Mouse (Mus musculus): ENCODE results near the gene Ucp3. TPM values are rescaled to one million over a fixed set of nuclear protein-coding genes. Genes with fewer than 3 reads are reported as not detected.
A peak's percentile ranks its signal among the peaks of the same experiment; 100 is the strongest.

Ucp3 gene
- polyA plus RNA-seq (2014; fragmentation: Nextera tagmentation; extraction: Ambion mirVana): not detected in 2 replicates

DNA sequence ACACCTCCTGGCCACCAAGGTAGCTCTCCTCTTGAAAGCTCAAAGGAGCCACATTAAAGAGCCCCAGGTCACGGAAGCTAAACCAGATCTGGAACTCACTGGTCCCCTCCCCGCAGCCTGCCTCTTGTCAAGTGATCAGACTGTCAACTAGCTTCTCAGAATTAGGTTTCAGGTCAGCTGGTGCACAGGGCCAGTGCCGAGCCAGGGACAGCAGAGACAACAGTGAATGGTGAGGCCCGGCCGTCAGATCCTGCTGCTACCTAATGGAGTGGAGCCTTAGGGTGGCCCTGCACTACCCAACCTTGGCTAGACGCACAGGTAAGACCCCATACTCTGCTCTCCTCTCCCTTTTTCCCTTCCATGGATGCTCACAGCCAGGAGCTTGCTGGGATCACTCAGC, at the start of gene Ucp3:
Ucp3 (plus strand) TSS at position 214 of the 400 bp plus-strand sequence.
- Histone ChIP-seq H3K27me3 (ENCODE audit: control insufficient read depth, insufficient read depth, low read length) (no peaks in the 10 kb centered on the region), H3K4me2 (ENCODE audit: low read length) (no peak within 1 kb of the TSS), H3K9me3 (ENCODE audit: control insufficient read depth, low read length) (no peaks in the 10 kb centered on the region), H3K27ac (replicated peaks; ENCODE audit: low read depth, low read length) (no peak within 1 kb of the TSS), H3K36me3 (ENCODE audit: control insufficient read depth, insufficient read depth, low read length) (peaks cover 19% of the 10 kb centered on the region), H3K4me1 (ENCODE audit: control insufficient read depth, insufficient read depth, low read length) (no peaks in the 10 kb centered on the region), H3K9ac (replicated peaks; ENCODE audit: low read length) (no peak within 1 kb of the TSS), H3K4me3 (replicated peaks; ENCODE audit: low read depth, low read length) (no peak within 1 kb of the TSS)
- DNase-seq (no peak), ATAC-seq (ENCODE audit: low FRiP score, low TSS enrichment) (no peak)
- 90% methylated on average over 6 of the region's 6 CpGs for WGBS

DNA sequence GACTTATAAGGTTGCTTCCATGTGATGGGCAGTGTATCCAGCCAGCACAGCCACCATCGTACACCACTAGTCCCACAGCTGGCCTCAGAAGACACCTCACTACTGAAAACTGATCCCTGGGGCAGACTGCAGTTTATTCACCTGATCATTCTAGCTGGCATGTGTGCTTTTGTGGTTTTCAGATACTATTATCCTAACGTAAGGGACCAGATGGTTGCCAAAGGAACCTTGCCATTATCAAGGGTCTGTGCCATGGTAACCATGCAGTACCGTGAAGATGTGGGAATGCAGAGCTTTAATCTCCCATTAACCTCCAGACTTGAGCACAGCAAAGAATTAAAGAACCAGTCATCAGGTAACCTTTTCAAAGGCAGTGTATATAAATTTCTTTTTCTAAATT, 47.0 kb upstream of the Ucp3 start:
- Histone ChIP-seq H3K27me3 (ENCODE audit: control insufficient read depth, insufficient read depth, low read length) (no peaks in the 10 kb centered on the region), H3K36me3 (ENCODE audit: control insufficient read depth, insufficient read depth, low read length) (peaks cover 87% of the 10 kb centered on the region), H3K4me2 (ENCODE audit: low read length) (no peak overlapping the region), H3K4me3 (replicated peaks; ENCODE audit: low read depth, low read length) (no peak overlapping the region), H3K9ac (replicated peaks; ENCODE audit: low read length) (no peak overlapping the region), H3K9me3 (ENCODE audit: control insufficient read depth, low read length) (no peaks in the 10 kb centered on the region), H3K27ac (replicated peaks; ENCODE audit: low read depth, low read length) (no peak overlapping the region), H3K4me1 (ENCODE audit: control insufficient read depth, insufficient read depth, low read length) (no peaks in the 10 kb centered on the region)
- 68% methylated on average over 3 of the region's 3 CpGs for WGBS
- ATAC-seq (ENCODE audit: low FRiP score, low TSS enrichment) (no peak), DNase-seq (no peak)

DNA sequence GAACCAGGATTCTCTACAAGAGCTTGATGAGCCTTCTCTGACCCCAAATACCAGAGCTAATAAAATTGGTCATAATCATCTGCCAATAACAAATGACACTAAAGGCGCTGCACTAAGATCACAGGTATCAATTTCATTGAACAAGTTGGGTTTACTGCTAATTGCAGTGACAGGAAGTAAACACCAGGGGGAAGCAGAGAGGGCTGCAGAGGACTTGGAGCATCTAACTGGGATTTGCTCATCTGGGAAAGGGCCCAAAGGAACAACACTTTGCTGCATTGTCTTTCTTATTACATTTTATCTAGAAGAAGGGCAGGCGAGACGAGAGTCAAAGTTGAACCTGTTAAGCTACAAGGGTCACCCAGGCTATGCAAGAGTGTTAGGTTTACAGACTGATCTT, 43.7 kb upstream of the Ucp3 start:
- Histone ChIP-seq H3K27ac (replicated peaks; ENCODE audit: low read depth, low read length) (no peak overlapping the region), H3K27me3 (ENCODE audit: control insufficient read depth, insufficient read depth, low read length) (no peaks in the 10 kb centered on the region), H3K36me3 (ENCODE audit: control insufficient read depth, insufficient read depth, low read length) (peaks cover 92% of the 10 kb centered on the region), H3K4me3 (replicated peaks; ENCODE audit: low read depth, low read length) (no peak overlapping the region), H3K4me2 (ENCODE audit: low read length) (no peak overlapping the region), H3K4me1 (ENCODE audit: control insufficient read depth, insufficient read depth, low read length) (no peaks in the 10 kb centered on the region), H3K9me3 (ENCODE audit: control insufficient read depth, low read length) (no peaks in the 10 kb centered on the region), H3K9ac (replicated peaks; ENCODE audit: low read length) (no peak overlapping the region)
- 70% methylated on average over 3 of the region's 3 CpGs for WGBS
- DNase-seq (peak; percentile 73), ATAC-seq (ENCODE audit: low FRiP score, low TSS enrichment) (no peak)

DNA sequence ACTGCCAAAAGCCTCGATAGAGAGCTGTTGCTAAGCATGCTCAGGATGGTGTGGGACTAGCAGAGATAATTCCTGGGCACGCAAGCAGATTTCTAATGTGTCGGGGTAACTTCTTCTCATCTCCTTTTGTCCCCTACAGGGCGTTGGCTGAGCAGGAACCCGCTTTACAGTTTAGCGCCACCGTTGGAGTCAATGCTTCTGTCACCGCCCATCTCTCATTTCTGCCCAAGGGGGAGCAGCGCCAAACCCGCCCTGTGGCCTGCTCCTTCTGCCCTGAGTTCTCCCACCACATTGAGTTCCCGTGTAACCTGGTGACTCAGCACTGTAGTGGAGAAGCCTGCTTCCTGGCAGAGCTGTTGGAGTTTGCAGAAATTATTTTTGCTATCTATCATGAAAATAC, 42.9 kb upstream of the Ucp3 start:
- Histone ChIP-seq H3K4me1 (ENCODE audit: control insufficient read depth, insufficient read depth, low read length) (no peaks in the 10 kb centered on the region), H3K9me3 (ENCODE audit: control insufficient read depth, low read length) (no peaks in the 10 kb centered on the region), H3K27ac (replicated peaks; ENCODE audit: low read depth, low read length) (no peak overlapping the region), H3K36me3 (ENCODE audit: control insufficient read depth, insufficient read depth, low read length) (peaks cover 86% of the 10 kb centered on the region), H3K4me2 (ENCODE audit: low read length) (no peak overlapping the region), H3K4me3 (replicated peaks; ENCODE audit: low read depth, low read length) (no peak overlapping the region), H3K27me3 (ENCODE audit: control insufficient read depth, insufficient read depth, low read length) (no peaks in the 10 kb centered on the region), H3K9ac (replicated peaks; ENCODE audit: low read length) (no peak overlapping the region)
- no peak for DNase-seq
- no peak for ATAC-seq (ENCODE audit: low FRiP score, low TSS enrichment)
- 93% methylated on average over 11 of the region's 11 CpGs for WGBS

DNA sequence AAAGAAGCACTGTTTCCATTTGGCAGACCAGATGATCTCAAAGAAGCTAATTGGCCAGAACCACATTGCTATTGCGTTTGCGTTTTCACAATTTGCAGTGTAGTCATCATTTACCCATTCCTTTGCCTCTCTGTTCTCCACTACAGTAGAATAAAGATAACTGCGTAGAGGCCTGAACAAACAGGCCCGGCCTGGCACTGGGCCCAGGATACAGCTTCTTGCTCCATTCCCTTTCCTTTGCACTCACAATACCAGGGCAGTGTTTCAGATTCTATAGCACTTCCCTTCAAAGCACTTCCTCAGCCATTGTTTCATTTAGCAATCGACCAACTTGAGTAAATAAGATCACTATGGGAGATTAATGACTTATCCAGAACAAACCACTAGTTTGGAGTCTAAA, 41.7 kb upstream of the Ucp3 start:
- peaks cover 80% of the 10 kb centered on the region for H3K36me3 ChIP-seq (ENCODE audit: control insufficient read depth, insufficient read depth, low read length)
- no peak overlapping the region for H3K4me2 ChIP-seq (ENCODE audit: low read length)
- no peaks in the 10 kb centered on the region for H3K4me1 ChIP-seq (ENCODE audit: control insufficient read depth, insufficient read depth, low read length)
- 89% methylated on average over 5 of the region's 5 CpGs for WGBS
- H3K27me3 ChIP-seq (ENCODE audit: control insufficient read depth, insufficient read depth, low read length): no peaks in the 10 kb centered on the region
- ATAC-seq (ENCODE audit: low FRiP score, low TSS enrichment): no peak
- H3K9ac ChIP-seq (replicated peaks; ENCODE audit: low read length): no peak overlapping the region
- peak; percentile 13 for DNase-seq
- no peak overlapping the region for H3K27ac ChIP-seq (replicated peaks; ENCODE audit: low read depth, low read length)
- H3K4me3 ChIP-seq (replicated peaks; ENCODE audit: low read depth, low read length): no peak overlapping the region
- no peaks in the 10 kb centered on the region for H3K9me3 ChIP-seq (ENCODE audit: control insufficient read depth, low read length)

DNA sequence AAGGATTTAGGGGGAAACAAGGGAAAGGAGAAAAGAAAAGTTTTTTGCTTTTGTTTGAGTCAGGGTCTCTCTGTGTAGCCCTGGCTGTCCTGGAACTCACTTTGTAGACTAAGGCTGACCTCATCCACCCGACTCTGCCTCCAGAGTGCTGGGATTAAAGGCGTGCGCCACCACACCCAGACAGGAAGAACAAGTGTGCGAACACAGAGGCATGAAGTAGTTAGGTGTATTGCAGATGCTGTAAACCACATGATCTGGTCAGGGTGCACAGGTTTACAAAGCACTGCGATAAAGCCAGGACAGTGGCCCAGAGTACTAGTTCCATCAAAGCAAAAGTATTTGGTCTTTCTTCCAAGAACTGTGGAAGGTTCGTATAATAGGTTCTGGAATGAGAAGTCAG, 39.5 kb upstream of the Ucp3 start:
- no peaks in the 10 kb centered on the region for H3K27me3 ChIP-seq (ENCODE audit: control insufficient read depth, insufficient read depth, low read length)
- no peak overlapping the region for H3K4me3 ChIP-seq (replicated peaks; ENCODE audit: low read depth, low read length)
- H3K27ac ChIP-seq (replicated peaks; ENCODE audit: low read depth, low read length): no peak overlapping the region
- no peaks in the 10 kb centered on the region for H3K9me3 ChIP-seq (ENCODE audit: control insufficient read depth, low read length)
- no peak overlapping the region for H3K4me2 ChIP-seq (ENCODE audit: low read length)
- no peaks in the 10 kb centered on the region for H3K4me1 ChIP-seq (ENCODE audit: control insufficient read depth, insufficient read depth, low read length)
- no peak for DNase-seq
- no peak for ATAC-seq (ENCODE audit: low FRiP score, low TSS enrichment)
- WGBS: 91% methylated on average over 6 of the region's 6 CpGs
- peaks cover 84% of the 10 kb centered on the region for H3K36me3 ChIP-seq (ENCODE audit: control insufficient read depth, insufficient read depth, low read length)
- no peak overlapping the region for H3K9ac ChIP-seq (replicated peaks; ENCODE audit: low read length)

DNA sequence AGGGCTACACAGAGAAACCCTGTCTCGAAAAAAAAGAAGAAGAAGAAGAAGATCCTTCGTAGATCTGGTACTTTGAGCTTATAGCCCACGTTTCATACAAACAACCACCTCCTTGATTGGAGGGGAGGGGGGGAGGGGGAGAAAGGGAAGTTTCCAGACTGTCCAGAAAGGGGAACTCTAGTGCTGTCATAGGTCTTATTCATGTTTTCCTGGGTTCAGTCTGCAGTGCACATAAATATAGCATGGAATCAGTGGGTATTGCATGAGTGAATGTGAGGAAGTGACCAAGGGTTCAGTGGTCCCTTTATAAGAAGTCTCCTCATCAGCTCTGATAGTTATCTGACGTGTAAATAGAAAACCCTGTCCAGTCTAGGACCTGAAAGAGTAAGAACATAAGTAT, 29.1 kb upstream of the Ucp3 start:
- Histone ChIP-seq H3K36me3 (ENCODE audit: control insufficient read depth, insufficient read depth, low read length) (peaks cover 85% of the 10 kb centered on the region), H3K4me1 (ENCODE audit: control insufficient read depth, insufficient read depth, low read length) (no peaks in the 10 kb centered on the region), H3K9me3 (ENCODE audit: control insufficient read depth, low read length) (no peaks in the 10 kb centered on the region), H3K9ac (replicated peaks; ENCODE audit: low read length) (no peak overlapping the region), H3K27ac (replicated peaks; ENCODE audit: low read depth, low read length) (no peak overlapping the region), H3K4me3 (replicated peaks; ENCODE audit: low read depth, low read length) (no peak overlapping the region), H3K27me3 (ENCODE audit: control insufficient read depth, insufficient read depth, low read length) (no peaks in the 10 kb centered on the region), H3K4me2 (ENCODE audit: low read length) (no peak overlapping the region)
- ATAC-seq (ENCODE audit: low FRiP score, low TSS enrichment) (no peak), DNase-seq (no peak)
- WGBS: 90% methylated on average over 4 of the region's 4 CpGs

DNA sequence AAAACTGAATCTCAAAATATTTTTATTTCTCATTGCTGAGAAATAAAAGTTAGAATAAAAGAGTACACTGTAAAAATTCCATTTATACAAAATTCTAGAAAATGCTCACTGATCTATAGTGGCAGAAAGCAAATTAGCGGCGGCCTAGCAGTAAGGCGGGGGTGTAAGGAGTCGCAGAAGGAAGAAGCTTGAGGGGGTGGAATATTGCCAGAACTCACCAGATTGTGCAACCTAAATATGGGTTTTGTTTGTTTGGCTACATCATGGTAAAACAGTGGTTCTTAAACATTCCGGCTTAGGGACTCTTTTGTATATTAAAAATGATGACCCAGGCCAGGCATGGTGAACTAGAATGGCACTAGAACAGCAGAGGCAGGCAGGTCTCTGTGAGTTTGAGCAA, 26.5 kb upstream of the Ucp3 start:
- Histone ChIP-seq H3K4me2 (ENCODE audit: low read length) (no peak overlapping the region), H3K36me3 (ENCODE audit: control insufficient read depth, insufficient read depth, low read length) (peaks cover 86% of the 10 kb centered on the region), H3K4me1 (ENCODE audit: control insufficient read depth, insufficient read depth, low read length) (no peaks in the 10 kb centered on the region), H3K27ac (replicated peaks; ENCODE audit: low read depth, low read length) (no peak overlapping the region), H3K27me3 (ENCODE audit: control insufficient read depth, insufficient read depth, low read length) (no peaks in the 10 kb centered on the region), H3K4me3 (replicated peaks; ENCODE audit: low read depth, low read length) (no peak overlapping the region), H3K9me3 (ENCODE audit: control insufficient read depth, low read length) (no peaks in the 10 kb centered on the region), H3K9ac (replicated peaks; ENCODE audit: low read length) (no peak overlapping the region)
- DNase-seq (no peak), ATAC-seq (ENCODE audit: low FRiP score, low TSS enrichment) (no peak)
- 98% methylated on average over 5 of the region's 5 CpGs for WGBS

DNA sequence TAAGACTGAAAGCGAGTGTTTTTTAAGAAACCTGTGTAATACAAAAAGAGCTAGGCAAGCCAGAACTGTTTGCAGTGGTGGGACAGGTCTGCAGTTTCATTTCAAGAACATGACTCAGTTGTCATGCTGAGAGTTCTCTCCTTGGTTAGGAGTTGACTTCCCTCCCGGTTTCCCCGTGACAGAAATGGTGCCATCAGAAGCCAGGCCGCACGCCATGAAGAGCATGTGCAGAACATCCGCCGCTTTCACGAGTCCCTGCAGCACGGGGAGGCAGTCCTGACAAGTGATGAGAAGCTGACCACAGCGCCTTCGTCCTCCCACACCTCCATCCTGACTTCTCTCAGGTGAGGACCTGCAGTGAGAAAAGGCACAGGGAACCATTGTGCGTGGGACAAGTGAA, 24.3 kb upstream of the Ucp3 start:
- Histone ChIP-seq H3K4me1 (ENCODE audit: control insufficient read depth, insufficient read depth, low read length) (no peaks in the 10 kb centered on the region), H3K4me2 (ENCODE audit: low read length) (no peak overlapping the region), H3K27ac (replicated peaks; ENCODE audit: low read depth, low read length) (no peak overlapping the region), H3K27me3 (ENCODE audit: control insufficient read depth, insufficient read depth, low read length) (no peaks in the 10 kb centered on the region), H3K4me3 (replicated peaks; ENCODE audit: low read depth, low read length) (no peak overlapping the region), H3K9me3 (ENCODE audit: control insufficient read depth, low read length) (no peaks in the 10 kb centered on the region), H3K9ac (replicated peaks; ENCODE audit: low read length) (no peak overlapping the region), H3K36me3 (ENCODE audit: control insufficient read depth, insufficient read depth, low read length) (peaks cover 86% of the 10 kb centered on the region)
- ATAC-seq (ENCODE audit: low FRiP score, low TSS enrichment): no peak
- 95% methylated on average over 12 of the region's 12 CpGs for WGBS
- DNase-seq: no peak
